Mouse (Mus musculus) left cerebral cortex, postnatal 10 days (tissue): ENCODE data around the gene Hspa2. TPM values are rescaled to one million over a fixed set of nuclear protein-coding genes. Genes with fewer than 3 reads are reported as not detected.
A peak's percentile ranks its signal among the peaks of the same experiment; 100 is the strongest.

Source experiments
- DNase-seq, 2 experiments: peaks; one replicate each; pipeline ENCODE4 v3.0.0; 2021 to 2022; ENCODE audit warnings: low spot score in 2 of 2, mixed read lengths in 1 of 2; ENCODE audit errors: extremely low spot score in 1 of 2
- intact Hi-C: fragments of 180-260 bp; cut with DNase I; formaldehyde crosslinking; loops from one replicate; pipeline ENCODE4 v1.15.1; 2025
- total RNA-seq, 2 experiments: library from RNA; stranded (reverse); gene quantifications; 2 replicates each; pipeline ENCODE4 v1.2.3; 2021

Hspa2 gene
- total RNA-seq: 10 to 100 TPM; 31.8 to 40.4 TPM

GRCm38 (mm10) chr12:76403886-76404537 lies at the start of gene Hspa2:
Hspa2 (plus strand) TSS chr12:76404176.
- DNase-seq: peak; percentile 99 to 100
- intact Hi-C loops: no loop called here

GRCm38 (mm10) chr12:76360868-76361267 lies 43.1 kb upstream of the Hspa2 start:
- DNase-seq: no peak
- intact Hi-C loops: loop anchor here (10.0 kb wide), 1 partner anchor 234 kb away; no protein-coding TSS in a partner anchor

- DNase-seq: no peak
- intact Hi-C loops: loop anchor here (10.0 kb wide), 1 partner anchor 233 kb away; no protein-coding TSS in a partner anchor
Observed at GRCm38 (mm10) chr12:76361405-76362302, 42.3 kb upstream of the Hspa2 start.

- intact Hi-C loops: loop anchor here (10.0 kb wide), 1 partner anchor 233 kb away; no protein-coding TSS in a partner anchor
Observed at GRCm38 (mm10) chr12:76362303-76362676, 41.7 kb upstream of the Hspa2 start.

GRCm38 (mm10) chr12:76366276-76366675 lies 37.7 kb upstream of the Hspa2 start:
- intact Hi-C loops: loop anchor here (10.0 kb wide), 1 partner anchor 229 kb away; no protein-coding TSS in a partner anchor

More at GRCm38 (mm10) chr12:76362303-76362676, 41.7 kb upstream of the Hspa2 start:
- no peak for DNase-seq

GRCm38 (mm10) chr12:76367096-76367995 lies 36.6 kb upstream of the Hspa2 start:
- intact Hi-C loops: loop anchor here (10.0 kb wide), 1 partner anchor 227 kb away; no protein-coding TSS in a partner anchor
- DNase-seq: no peak

More at GRCm38 (mm10) chr12:76366276-76366675, 37.7 kb upstream of the Hspa2 start:
- DNase-seq: no peak

GRCm38 (mm10) chr12:76368201-76368789 lies 35.7 kb upstream of the Hspa2 start:
- DNase-seq: no peak
- intact Hi-C loops: loop anchor here (10.0 kb wide), 1 partner anchor 227 kb away; no protein-coding TSS in a partner anchor

GRCm38 (mm10) chr12:76368790-76369205 lies 35.2 kb upstream of the Hspa2 start:
- DNase-seq: peak; percentile 31 to 81
- intact Hi-C loops: loop anchor here (10.0 kb wide), 1 partner anchor 226 kb away; no protein-coding TSS in a partner anchor

- intact Hi-C loops: loop anchor here (10.0 kb wide), 1 partner anchor 225 kb away; no protein-coding TSS in a partner anchor
- peak; percentile 83 to 95 for DNase-seq
Observed at GRCm38 (mm10) chr12:76369206-76369977, 34.6 kb upstream of the Hspa2 start, which contains the start of gene Zbtb25. Zbtb25 (minus strand) TSS chr12:76369602.

- intact Hi-C loops: loop anchor here (10.0 kb wide), 2 partner anchors 105 to 225 kb away; no protein-coding TSS in a partner anchor
Observed at GRCm38 (mm10) chr12:76369978-76370830, 33.8 kb upstream of the Hspa2 start, which contains the start of gene Zbtb1. Zbtb1 (plus strand) TSS chr12:76370266.

GRCm38 (mm10) chr12:76370831-76371571 lies 33.0 kb upstream of the Hspa2 start:
- intact Hi-C loops: loop anchor here (10.0 kb wide), 1 partner anchor 104 kb away; no protein-coding TSS in a partner anchor
- peak; percentile 34 to 90 for DNase-seq

More at GRCm38 (mm10) chr12:76369978-76370830, 33.8 kb upstream of the Hspa2 start, which contains the start of gene Zbtb1:
- DNase-seq: peak; percentile 65 to 92

GRCm38 (mm10) chr12:76372046-76372445 lies 31.9 kb upstream of the Hspa2 start:
- intact Hi-C loops: loop anchor here (10.0 kb wide), 1 partner anchor 103 kb away; no protein-coding TSS in a partner anchor
- DNase-seq: no peak

GRCm38 (mm10) chr12:76372881-76373818 lies 30.8 kb upstream of the Hspa2 start:
- intact Hi-C loops: loop anchor here (10.0 kb wide), 1 partner anchor 102 kb away; no protein-coding TSS in a partner anchor
- DNase-seq: no peak

- intact Hi-C loops: loop anchor here (10.0 kb wide), 1 partner anchor 101 kb away; no protein-coding TSS in a partner anchor
- DNase-seq: no peak
Observed at GRCm38 (mm10) chr12:76373991-76374390, 30.0 kb upstream of the Hspa2 start.
